Mouse (Mus musculus) kidney, adult 2 months (tissue): Measurements from ENCODE around the gene Ctsw.

Source experiments
- CTCF ChIP-seq: fragments of 200-500 bp; conservative IDR thresholded peaks from 2 replicates; pipeline ENCODE4 v1.5.1; 2011; ENCODE audit warnings: low read depth, mild to moderate bottlenecking, control low read depth, low read length, moderate library complexity, mixed read lengths; ENCODE audit not compliant: insufficient read depth, insufficient read length
- POLR2A ChIP-seq: fragments of 200-500 bp; IDR thresholded peaks from one replicate; pipeline ENCODE4 v1.6.1; 2011; ENCODE audit warnings: low read depth, low read length, control low read depth

GRCm38 (mm10) chr19:5463791-5464562, 4.3 kb downstream of the Ctsw start:
- TF ChIP-seq CTCF: peak; percentile 76
- no peak for TF ChIP-seq POLR2A
